Mouse (Mus musculus) urinary bladder, adult 2 months (tissue): ENCODE results near the gene Cfl2. TPM values are rescaled to one million over a fixed set of nuclear protein-coding genes. Genes with fewer than 3 reads are reported as not detected.
"Not testable (repeated sequence)": the region's sequence is repeated elsewhere in the genome, so short reads cannot be mapped to it uniquely, and the experiment has no call there.

Experiments
- DNase-seq: peaks from one replicate; pipeline ENCODE4 v3.0.0; 2022; ENCODE audit warnings: low spot score
- polyA plus RNA-seq: library from polyadenylated mRNA; depleted of rRNA; stranded (reverse); fragments of >200 nt; gene quantifications from 2 replicates; pipeline ENCODE4 v1.2.3, GENCODE M21; 2012; rRNA removed

Cfl2 gene
- polyA plus RNA-seq = 107 and 161 TPM in 2 replicates

- peak; percentile 80 for DNase-seq
Observed at GRCm38 (mm10) chr12:54862606-54863535, at the start of gene Cfl2. TSS of gene Cfl2 (minus strand) at chr12:54862877.

- no peak for DNase-seq
Observed at GRCm38 (mm10) chr12:54910387-54910786, 47.7 kb upstream of the Cfl2 start.

GRCm38 (mm10) chr12:54892559-54892958, 29.9 kb upstream of the Cfl2 start:
- DNase-seq = not testable (repeated sequence)

GRCm38 (mm10) chr12:54890426-54890825, 27.7 kb upstream of the Cfl2 start:
- no peak for DNase-seq

GRCm38 (mm10) chr12:54887580-54888127, 25.0 kb upstream of the Cfl2 start:
- DNase-seq = no peak

- DNase-seq = no peak
Observed at GRCm38 (mm10) chr12:54879630-54880029, 17.0 kb upstream of the Cfl2 start.

- no peak for DNase-seq
Observed at GRCm38 (mm10) chr12:54879211-54879610, 16.5 kb upstream of the Cfl2 start.

- no peak for DNase-seq
Observed at GRCm38 (mm10) chr12:54877875-54878274, 15.2 kb upstream of the Cfl2 start.

- DNase-seq = no peak
Observed at GRCm38 (mm10) chr12:54876879-54877278, 14.2 kb upstream of the Cfl2 start.

GRCm38 (mm10) chr12:54874711-54875110, 12.0 kb upstream of the Cfl2 start:
- no peak for DNase-seq

- DNase-seq = no peak
Observed at GRCm38 (mm10) chr12:54861991-54862605, 579 bp downstream of the Cfl2 start.

- DNase-seq = no peak
Observed at GRCm38 (mm10) chr12:54859531-54859930, 3.1 kb downstream of the Cfl2 start.

GRCm38 (mm10) chr12:54850551-54850950, 12.1 kb downstream of the Cfl2 start:
- DNase-seq = no peak

- no peak for DNase-seq
Observed at GRCm38 (mm10) chr12:54844415-54844814, 18.3 kb downstream of the Cfl2 start.

GRCm38 (mm10) chr12:54841576-54841975, 21.1 kb downstream of the Cfl2 start:
- DNase-seq = no peak

GRCm38 (mm10) chr12:54839815-54840214, 22.9 kb downstream of the Cfl2 start:
- DNase-seq = no peak

GRCm38 (mm10) chr12:54838931-54839330, 23.7 kb downstream of the Cfl2 start:
- DNase-seq = no peak

GRCm38 (mm10) chr12:54835608-54836570, 26.8 kb downstream of the Cfl2 start:
- no peak for DNase-seq

- peak; percentile 47 for DNase-seq
Observed at GRCm38 (mm10) chr12:54834925-54835447, 27.7 kb downstream of the Cfl2 start.

- no peak for DNase-seq
Observed at GRCm38 (mm10) chr12:54833856-54834399, 28.7 kb downstream of the Cfl2 start.

- not testable (repeated sequence) for DNase-seq
Observed at GRCm38 (mm10) chr12:54831927-54832326, 30.8 kb downstream of the Cfl2 start.
